Mouse (Mus musculus) heart, adult 11 months (tissue): Measurements from ENCODE around the gene Sobp.

Experiments used
- DNase-seq: peaks from one replicate; pipeline ENCODE4 v3.0.0; 2022

Sobp gene

DNA sequence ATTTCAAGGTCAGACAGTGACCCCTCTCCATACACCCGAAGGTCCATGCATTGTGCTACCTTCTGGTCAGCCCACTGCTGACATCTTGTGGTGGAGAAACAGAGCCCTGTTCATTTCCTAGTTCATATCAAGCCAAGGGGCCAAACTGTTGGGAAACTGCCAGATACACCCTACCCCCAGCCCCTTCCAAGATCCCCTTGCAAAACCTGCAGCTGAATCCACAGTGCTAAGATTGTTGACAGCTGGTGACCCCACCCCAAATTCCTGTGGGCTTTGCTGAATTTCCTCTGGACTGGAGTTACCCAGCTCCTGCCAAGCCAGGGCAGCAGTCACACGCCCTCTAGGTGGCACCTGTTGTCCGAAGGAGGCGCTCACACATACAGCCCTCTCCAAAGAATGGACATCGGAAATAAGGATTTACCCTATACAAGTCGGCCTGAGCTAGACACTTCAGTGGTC is 186.7 kb downstream of the Sobp start:
- DNase-seq = peak; percentile 93

- no peak for DNase-seq
These were observed 189.4 kb downstream of the Sobp start for GRCm38 (mm10) chr10:42984886-42985285.

DNA sequence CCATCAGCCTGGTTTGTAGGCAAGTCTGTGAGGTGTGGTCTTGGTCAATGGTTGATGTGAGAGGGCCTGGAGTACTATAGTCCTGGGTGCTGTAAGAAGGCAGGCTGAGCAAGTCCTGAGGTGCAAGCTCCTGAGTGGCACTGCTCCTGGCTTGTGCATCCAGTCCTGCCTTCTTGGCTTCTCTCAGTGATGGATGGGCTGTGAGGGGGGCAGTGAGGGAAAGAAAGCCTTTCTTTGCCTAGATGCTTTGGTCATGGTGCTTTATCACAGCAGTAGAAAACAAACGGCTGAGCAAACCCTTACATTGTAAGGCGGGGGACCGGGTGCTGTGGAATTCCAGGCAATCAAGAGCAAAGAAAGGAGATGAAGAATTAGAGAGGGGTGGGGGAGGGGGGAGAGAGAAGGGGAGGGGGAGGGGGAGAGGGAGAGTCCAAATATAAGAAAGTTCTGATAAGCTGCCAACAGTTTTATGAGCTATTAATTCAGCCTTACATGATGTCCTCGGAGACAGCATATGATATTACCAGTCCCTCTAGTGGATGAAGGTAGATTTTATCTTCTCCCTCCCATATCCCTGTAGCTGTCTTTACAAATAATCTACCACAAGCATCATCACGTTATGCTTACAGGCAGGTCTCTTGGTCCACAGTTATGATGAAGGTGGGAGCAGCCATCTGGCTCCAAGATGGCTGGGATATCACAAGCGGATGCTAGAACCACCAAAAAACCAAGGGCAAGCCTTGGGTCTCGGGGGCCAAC is 193.2 kb downstream of the Sobp start:
- no peak for DNase-seq

- DNase-seq = no peak
These were observed 196.0 kb downstream of the Sobp start for GRCm38 (mm10) chr10:42978346-42978745.

- peak; percentile 82 for DNase-seq
These were observed 197.8 kb downstream of the Sobp start for GRCm38 (mm10) chr10:42976577-42976976.

DNA sequence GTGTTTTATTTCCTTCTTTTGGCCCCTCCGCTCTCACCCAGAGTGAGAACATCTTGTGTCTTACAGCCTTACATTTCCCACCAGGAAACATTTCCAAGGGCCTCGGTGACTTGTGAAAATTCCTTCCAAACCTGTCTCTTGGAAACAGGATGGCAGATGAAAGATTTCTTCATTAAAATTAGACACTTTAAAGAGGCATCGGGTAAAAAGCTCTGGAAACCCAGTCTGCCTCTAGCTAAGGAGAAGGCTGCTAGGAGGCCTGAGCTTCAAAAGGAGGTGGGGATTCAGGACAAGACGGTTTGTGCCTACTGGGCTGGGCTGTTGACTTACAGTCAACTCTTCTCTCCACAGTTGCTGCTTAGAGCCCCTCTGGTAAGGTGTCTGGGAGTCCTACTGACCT is 200.8 kb downstream of the Sobp start:
- DNase-seq = no peak

DNA sequence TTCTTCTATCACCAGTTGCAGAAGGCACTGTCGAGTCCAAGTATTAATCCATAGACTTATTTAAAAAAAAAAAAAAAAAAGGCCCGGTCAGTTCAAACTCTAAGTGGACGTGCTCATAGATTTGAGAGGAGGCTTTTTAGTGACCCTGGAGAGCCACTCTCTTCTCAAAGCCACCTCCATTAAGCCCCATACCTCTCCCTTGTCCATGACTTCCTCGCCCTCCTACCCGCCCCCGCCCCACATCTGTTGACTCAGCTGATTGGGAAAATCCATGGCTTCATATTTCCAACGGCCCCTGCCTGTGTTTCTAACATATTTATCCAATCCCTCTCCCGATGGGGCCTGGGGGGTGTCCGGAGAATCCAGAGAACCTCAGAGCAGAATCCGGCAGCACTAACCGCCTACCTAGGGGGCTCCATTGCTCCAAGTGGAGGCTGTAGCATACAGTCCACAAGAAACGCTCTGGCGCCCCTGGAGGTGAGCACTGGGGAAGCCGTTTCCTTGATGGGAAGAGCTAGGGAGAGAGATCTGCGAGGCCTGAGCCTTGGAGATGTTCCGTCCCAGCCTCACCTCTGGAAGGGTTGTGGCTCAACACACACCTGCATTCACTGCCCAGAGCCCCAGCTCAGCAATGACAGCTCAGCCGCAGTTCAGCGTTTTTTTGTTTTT is 201.7 kb downstream of the Sobp start:
- peak; percentile 95 for DNase-seq

GRCm38 (mm10) chr10:42968332-42968731 is 206.0 kb downstream of the Sobp start:
- no peak for DNase-seq

DNA sequence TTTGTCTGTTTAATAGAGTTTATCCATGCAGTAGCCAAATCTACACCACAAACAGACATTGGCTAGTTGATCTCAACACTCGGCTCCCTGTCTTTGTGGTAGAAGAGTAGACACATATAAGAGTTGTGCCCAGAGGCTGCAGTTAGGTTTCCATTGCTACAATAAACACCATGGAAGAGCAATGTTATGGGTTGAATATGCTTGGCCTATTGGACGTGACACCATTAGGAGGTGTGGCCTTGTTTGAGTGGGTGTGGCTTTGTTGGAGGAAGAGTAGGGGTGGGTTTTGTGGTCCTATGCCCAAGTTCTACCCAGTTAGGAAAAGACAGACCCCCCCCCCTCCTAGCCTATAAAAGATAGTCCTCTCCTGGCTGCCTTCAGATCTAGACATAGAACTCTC is 211.3 kb downstream of the Sobp start:
- DNase-seq = peak; percentile 80

- DNase-seq = peak; percentile 97
These were observed 211.7 kb downstream of the Sobp start for GRCm38 (mm10) chr10:42962655-42963054.

GRCm38 (mm10) chr10:42962181-42962601 is 212.1 kb downstream of the Sobp start:
- peak; percentile 92 for DNase-seq

DNA sequence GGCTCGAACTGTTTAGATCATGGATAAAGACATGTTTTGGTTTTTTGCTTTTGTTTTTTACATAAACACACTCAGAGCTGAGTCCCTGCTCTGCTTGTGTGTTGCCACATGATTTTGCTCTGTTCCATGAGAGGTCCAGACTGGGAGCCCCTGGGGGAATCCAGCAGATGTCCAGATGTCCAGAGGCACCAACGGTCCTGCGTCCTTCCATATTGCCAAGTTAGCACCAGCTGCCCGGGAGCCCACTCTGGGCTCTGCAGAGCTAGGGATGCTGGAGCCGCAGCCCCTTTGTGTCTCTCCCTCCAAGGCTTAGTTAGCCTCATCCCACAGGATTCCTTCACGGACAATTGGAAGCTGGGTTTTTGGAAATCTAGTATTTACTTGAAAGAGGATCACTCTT is 212.6 kb downstream of the Sobp start:
- DNase-seq = peak; percentile 96

- DNase-seq = no peak
These were observed 215.6 kb downstream of the Sobp start for GRCm38 (mm10) chr10:42958686-42959085.

DNA sequence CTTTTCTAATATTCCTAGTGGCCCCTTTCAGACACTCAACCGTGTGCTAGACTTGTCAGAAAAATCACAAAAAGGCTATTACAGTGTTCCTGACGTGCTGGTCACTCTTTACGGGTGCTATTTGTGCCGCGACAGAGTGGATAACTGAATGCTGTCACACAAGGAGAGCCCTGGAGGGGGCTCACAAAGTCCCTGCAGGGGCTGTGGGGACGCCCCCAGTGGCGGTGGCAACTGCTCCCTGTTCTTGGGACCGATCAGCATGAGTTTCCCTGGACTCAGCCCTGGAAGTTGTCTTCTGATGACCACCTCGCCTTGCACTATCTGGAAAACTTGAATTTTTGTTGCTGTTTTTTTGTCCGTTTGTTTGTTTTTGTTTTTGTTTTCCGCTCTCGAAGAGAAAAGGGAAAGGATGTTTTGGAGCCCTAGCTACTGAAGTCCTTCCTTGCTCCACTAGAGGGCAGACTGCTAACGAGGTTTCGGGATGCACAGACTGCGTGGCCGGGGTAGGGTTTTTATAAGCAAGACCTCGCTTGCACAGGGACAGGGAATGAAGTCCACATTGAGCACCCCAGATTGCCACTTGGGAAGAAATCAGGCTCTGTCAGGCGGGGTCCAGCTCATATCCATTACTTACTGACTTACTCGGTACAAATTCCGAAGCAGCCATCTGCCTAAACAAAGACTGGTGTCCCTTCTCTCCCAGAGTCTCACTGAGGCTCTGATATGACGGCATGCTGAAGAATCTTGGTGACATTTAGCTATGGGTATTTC is 216.3 kb downstream of the Sobp start:
- peak; percentile 94 for DNase-seq

GRCm38 (mm10) chr10:42955205-42955604 is 219.1 kb downstream of the Sobp start:
- no peak for DNase-seq

DNA sequence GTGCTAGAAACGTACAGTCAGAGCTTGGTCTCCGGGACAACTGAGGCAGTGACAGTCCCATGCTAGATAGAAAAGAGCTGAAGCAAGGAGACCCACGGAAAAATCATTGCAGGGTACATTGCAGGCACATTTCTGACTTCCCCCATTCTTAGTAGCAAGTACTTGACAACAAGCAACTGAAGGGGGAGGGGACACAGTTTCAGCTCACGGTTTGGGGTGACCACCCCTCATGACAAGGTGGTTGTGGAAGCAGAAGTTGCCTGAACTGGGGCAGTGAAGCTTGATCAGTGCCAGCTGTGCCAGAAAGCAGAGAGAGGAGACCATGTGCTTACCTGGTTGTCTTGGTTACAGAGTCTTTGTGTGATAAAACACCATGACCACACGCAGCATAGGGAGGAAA is 220.7 kb downstream of the Sobp start:
- DNase-seq = peak; percentile 82
